Mouse (Mus musculus) C2C12 (cell line): ENCODE results near the gene Gm11541. TPM values are rescaled to one million over a fixed set of nuclear protein-coding genes. Genes with fewer than 3 reads are reported as not detected.
"Not testable (repeated sequence)": the region's sequence is repeated elsewhere in the genome, so short reads cannot be mapped to it uniquely, and the experiment has no call there.

Source experiments
- H3K27me3 ChIP-seq: one replicate; pipeline ENCODE4 v1.6.1; 2011; ENCODE audit not compliant: control insufficient read depth, insufficient read depth, insufficient read length
- H3K36me3 ChIP-seq: one replicate; pipeline ENCODE4 v1.6.1; 2011; ENCODE audit not compliant: control insufficient read depth, insufficient read depth
- H3K4me3 ChIP-seq: one replicate; pipeline ENCODE4 v1.5.1; 2011; ENCODE audit warnings: mild to moderate bottlenecking, control low read depth; ENCODE audit not compliant: poor library complexity, insufficient read depth, severe bottlenecking
- H3K79me2 ChIP-seq: one replicate; pipeline ENCODE4 v1.6.1; 2011; ENCODE audit not compliant: control insufficient read depth, insufficient read depth
- H3K79me3 ChIP-seq: one replicate; pipeline ENCODE4 v1.6.1; 2011; ENCODE audit warnings: low read depth, control low read depth
- H3ac ChIP-seq: one replicate; pipeline ENCODE3; 2011; ENCODE audit warnings: low read depth; ENCODE audit not compliant: control insufficient read depth, insufficient read length
- CEBPB ChIP-seq: IDR thresholded peaks from one replicate; pipeline ENCODE4 v1.6.1; 2011; ENCODE audit warnings: low read depth, mild to moderate bottlenecking, control low read depth, moderate library complexity
- CTCF ChIP-seq: IDR thresholded peaks from one replicate; pipeline ENCODE4 v1.5.1; 2011; ENCODE audit not compliant: control insufficient read depth, insufficient read depth, insufficient read length
- FOSL1 ChIP-seq: IDR thresholded peaks from one replicate; pipeline ENCODE4 v1.8.0; 2011; ENCODE audit warnings: mild to moderate bottlenecking, low read length; ENCODE audit not compliant: poor library complexity, insufficient read depth, severe bottlenecking
- MAX ChIP-seq: IDR thresholded peaks from one replicate; pipeline ENCODE4 v1.6.1; 2011; ENCODE audit warnings: mild to moderate bottlenecking, control low read depth
- MYOD1 ChIP-seq: IDR thresholded peaks from one replicate; pipeline ENCODE4 v1.6.1; 2011; ENCODE audit warnings: low read depth; ENCODE audit not compliant: control insufficient read depth, insufficient read length
- MYOG ChIP-seq: IDR thresholded peaks from one replicate; pipeline ENCODE4 v1.6.1; 2011; ENCODE audit not compliant: control insufficient read depth, insufficient read length; ENCODE audit errors: extremely low read depth
- USF1 ChIP-seq: IDR thresholded peaks from one replicate; pipeline ENCODE4 v1.6.1; 2011; ENCODE audit warnings: low read depth, mild to moderate bottlenecking, control low read depth, moderate library complexity
- polyA plus RNA-seq: library from polyadenylated mRNA; unstranded; fragments of >200 nt; fragmentation: generic; extraction: Trizol; gene quantifications from one replicate; pipeline ENCODE4 v1.2.1, GENCODE M21; 2012; ENCODE audit warnings: missing spikeins

Gm11541 gene
- polyA plus RNA-seq, 1 experiment: not detected

DNA sequence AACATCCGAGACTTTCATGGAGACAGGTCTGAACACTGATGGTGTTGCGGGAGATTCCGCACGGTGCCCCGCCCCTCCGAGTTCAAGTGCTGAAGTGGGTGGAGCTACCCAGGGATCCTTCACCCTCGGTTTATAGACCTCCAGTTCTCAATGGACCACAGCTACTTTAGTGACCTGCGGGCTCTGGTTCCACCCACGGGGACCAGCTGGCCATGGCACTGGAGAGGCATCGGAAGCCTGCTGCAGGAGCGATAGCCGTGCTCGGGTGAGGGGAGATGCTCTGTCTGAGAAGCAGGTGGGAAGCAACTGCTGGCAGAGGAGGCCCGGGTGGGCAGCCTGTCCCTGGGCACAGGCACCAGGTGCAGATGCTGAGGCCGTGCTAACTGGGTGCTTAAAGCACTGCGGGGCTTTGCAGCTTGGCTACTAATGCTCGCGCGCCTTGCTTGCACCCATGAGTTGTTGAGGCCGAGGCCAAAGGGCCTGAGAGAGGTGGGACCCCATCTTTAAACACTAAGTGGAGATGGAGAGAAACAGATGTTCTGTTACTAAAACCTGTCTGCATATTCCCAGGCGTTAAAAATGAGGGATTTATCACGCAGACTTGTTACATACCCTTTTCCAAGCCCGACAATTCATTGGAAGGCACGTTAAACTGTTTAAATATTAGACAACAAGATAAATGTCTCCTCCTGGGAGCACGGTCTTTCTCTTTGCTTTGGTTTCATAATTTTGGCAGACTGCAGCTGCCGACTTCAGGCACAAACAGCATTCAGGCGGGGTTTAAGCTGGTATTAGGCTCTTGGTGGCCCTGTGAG lies 2.7 kb downstream of the Gm11541 start:
- Histone ChIP-seq H3ac (no peak overlapping the region), H3K79me3 (no peaks in the 10 kb centered on the region), H3K36me3 (no peaks in the 10 kb centered on the region), H3K4me3 (no peak overlapping the region), H3K27me3 (peaks cover 10% of the 10 kb centered on the region), H3K79me2 (no peaks in the 10 kb centered on the region)
- TF ChIP-seq FOSL1 (no peak), MYOG (no peak), MAX (no peak), USF1 (no peak), MYOD1 (no peak), CTCF (no peak), CEBPB (no peak)

GRCm38 (mm10) chr11:94699399-94699798 lies 4.9 kb downstream of the Gm11541 start:
- Histone ChIP-seq H3K79me3 (no peaks in the 10 kb centered on the region), H3K79me2 (no peaks in the 10 kb centered on the region), H3K27me3 (peaks cover 10% of the 10 kb centered on the region), H3K36me3 (no peaks in the 10 kb centered on the region), H3ac (no peak overlapping the region), H3K4me3 (no peak overlapping the region)
- TF ChIP-seq MAX (no peak), MYOG (no peak), USF1 (no peak), CTCF (no peak), CEBPB (no peak), MYOD1 (no peak), FOSL1 (no peak)

GRCm38 (mm10) chr11:94697703-94698464 lies 6.4 kb downstream of the Gm11541 start:
- no peaks in the 10 kb centered on the region for H3K79me2 ChIP-seq
- TF ChIP-seq CEBPB (no peak), MYOD1 (no peak), MAX (no peak), MYOG (no peak), USF1 (no peak), CTCF (no peak), FOSL1 (no peak)
- H3K36me3 ChIP-seq: no peaks in the 10 kb centered on the region
- H3ac ChIP-seq: no peak overlapping the region
- H3K79me3 ChIP-seq: no peaks in the 10 kb centered on the region
- H3K4me3 ChIP-seq: no peak overlapping the region
- H3K27me3 ChIP-seq: peaks cover 10% of the 10 kb centered on the region

GRCm38 (mm10) chr11:94697140-94697539 lies 7.2 kb downstream of the Gm11541 start:
- H3K27me3 ChIP-seq: peaks cover 9% of the 10 kb centered on the region
- H3K79me3 ChIP-seq: no peaks in the 10 kb centered on the region
- H3K4me3 ChIP-seq: no peak overlapping the region
- TF ChIP-seq CTCF (no peak), MAX (no peak), MYOG (no peak), MYOD1 (no peak), FOSL1 (no peak), CEBPB (no peak), USF1 (no peak)
- no peaks in the 10 kb centered on the region for H3K79me2 ChIP-seq
- H3ac ChIP-seq: no peak overlapping the region
- H3K36me3 ChIP-seq: no peaks in the 10 kb centered on the region

DNA sequence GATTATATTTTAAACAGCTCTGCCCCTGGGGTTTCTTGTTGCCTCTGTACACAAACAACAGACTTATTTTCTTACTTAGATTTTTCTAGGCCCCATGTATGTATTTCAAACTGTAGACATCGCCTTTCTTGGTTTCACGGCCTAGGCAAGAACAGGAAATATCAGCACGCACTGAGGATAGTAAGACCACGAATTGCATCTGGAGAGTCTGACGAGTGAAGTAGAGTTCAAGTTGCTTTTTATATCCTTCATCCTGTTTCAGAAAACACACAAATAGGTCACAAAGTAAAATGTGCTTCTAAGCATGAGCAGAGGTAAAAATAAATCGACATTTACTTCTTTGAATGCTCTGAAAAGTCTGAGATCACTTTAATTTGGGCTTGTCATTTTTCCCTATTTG lies 8.8 kb downstream of the Gm11541 start:
- no peaks in the 10 kb centered on the region for H3K79me2 ChIP-seq
- no peaks in the 10 kb centered on the region for H3K27me3 ChIP-seq
- H3ac ChIP-seq: no peak overlapping the region
- TF ChIP-seq CEBPB: no peak
- TF ChIP-seq MAX: no peak
- no peak for TF ChIP-seq CTCF
- TF ChIP-seq USF1: no peak
- no peak for TF ChIP-seq MYOD1
- no peak for TF ChIP-seq MYOG
- no peak for TF ChIP-seq FOSL1
- no peaks in the 10 kb centered on the region for H3K79me3 ChIP-seq
- no peak overlapping the region for H3K4me3 ChIP-seq
- no peaks in the 10 kb centered on the region for H3K36me3 ChIP-seq

- H3K79me3 ChIP-seq, H3K36me3 ChIP-seq, H3K79me2 ChIP-seq, H3ac ChIP-seq, H3K4me3 ChIP-seq, H3K27me3 ChIP-seq: not testable (repeated sequence)
These were observed 11.8 kb downstream of the Gm11541 start for GRCm38 (mm10) chr11:94692502-94692901.
